Comparison of ENCODE assay signal across 8 mouse cellular contexts in the genomic region with DNA sequence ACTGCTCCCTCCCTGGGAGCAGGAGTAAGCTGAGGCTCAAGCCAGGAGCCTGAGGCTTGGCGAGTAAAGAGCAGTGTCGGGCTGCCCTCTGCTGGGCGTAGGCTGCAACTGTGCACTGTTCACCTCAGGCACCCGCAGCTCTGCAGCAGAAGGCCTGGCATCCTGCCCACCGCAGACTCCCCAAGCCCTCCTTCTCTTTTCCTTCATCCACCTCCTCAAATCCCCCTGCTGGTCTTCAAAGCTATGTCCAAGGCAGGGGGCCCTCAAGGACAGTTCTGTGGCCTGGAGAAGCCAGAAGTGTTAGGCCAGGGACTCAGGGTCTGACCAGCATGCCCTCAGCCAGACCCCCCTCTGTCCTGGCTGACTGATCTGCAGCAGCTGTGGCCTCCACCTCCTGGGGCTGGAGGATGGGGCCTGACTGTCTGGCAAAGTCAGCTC. TPM values are rescaled to one million over a fixed set of nuclear protein-coding genes. Genes with fewer than 3 reads are reported as not detected.
DNase-seq lines count a peak whose midpoint lies in the region; ATAC-seq lines count a peak whose summit lies in the region.

No protein-coding gene starts in this region.

- peaks cover 24% of the 10 kb centered on the region for H3K27me3 ChIP-seq in midbrain, embryonic 10.5 days (ENCODE audit: low read depth, poor library complexity, severe bottlenecking)

- ATAC-seq in inflammation-experienced regulatory T-cells, adult 6 months = peak; percentile 79

- intact Hi-C loops in gastrocnemius, postnatal 14 days (cut with DNase I; ENCODE audit: low total_unique reads) = loop anchor here (5.0 kb wide), 3 partner anchors 66 to 286 kb away; partner anchors contain the start of gene Ahdc1
- intact Hi-C loops in left cerebral cortex, postnatal 14 days (cut with DNase I) = loop anchor here (5.0 kb wide), 4 partner anchors 46 to 351 kb away; no protein-coding TSS in a partner anchor

- WGBS in midbrain, embryonic 10.5 days = 1% methylated on average over 5 of the region's 5 CpGs

- no peak overlapping the region; the same call in 1 of the 2 replicates for H3K27ac ChIP-seq in midbrain, embryonic 10.5 days (replicated peaks)

- no peak overlapping the region for H3K4me3 ChIP-seq in midbrain, embryonic 10.5 days

- no peaks in the 10 kb centered on the region for H3K9me3 ChIP-seq in midbrain, embryonic 10.5 days (replicated peaks)

- peaks cover 49% of the 10 kb centered on the region for H3K4me1 ChIP-seq in midbrain, embryonic 10.5 days

- DNase-seq in adrenal gland, adult (ENCODE audit: inconsistent age in 2 of 2, low spot score in 1 of 2) = peak; percentile 85 to 94
- DNase-seq in embryo, embryonic 10.5 days (ENCODE audit: low spot score) = peak; percentile 91
- peak; percentile 85 for DNase-seq in gastrocnemius, postnatal 14 days
- peak; percentile 91 to 92 for DNase-seq in left cerebral cortex, postnatal 14 days (ENCODE audit: low spot score in 2 of 2)
- peak; percentile 79 for DNase-seq in midbrain, embryonic 10.5 days (ENCODE audit: low spot score)
- peak; percentile 77 to 81 for DNase-seq in right cerebral cortex, postnatal 36 days (ENCODE audit: low spot score in 2 of 2)
- peak; percentile 81 to 88 for DNase-seq in urinary bladder, postnatal 4 days (ENCODE audit: low spot score in 2 of 2)

- peaks cover 65% of the 10 kb centered on the region for H3K36me3 ChIP-seq in midbrain, embryonic 10.5 days

RNA-seq across cellular contexts. Expression of gene Tmem222, which starts 20.2 kb away (rescaled TPM):
- total RNA-seq in gastrocnemius, postnatal 14 days (2021) = 10 to 100 TPM; 21.1 to 22.6 TPM
- 10 to 100 TPM; 69.3 to 98.0 (median 86.0) TPM for polyA plus RNA-seq in inflammation-experienced regulatory T-cells, adult 6 months (2017; shearing (Covaris generic))
- total RNA-seq in left cerebral cortex, postnatal 14 days (2021) = 10 to 100 TPM; 81.7 to 87.9 TPM
- polyA plus RNA-seq in midbrain, embryonic 10.5 days (2016; fragmentation: Nextera tagmentation; extraction: Ambion mirVana) = 91.9 and 92.2 TPM in 2 replicates

RNA-seq across cellular contexts. Expression of gene Sytl1, which starts 34.9 kb away (rescaled TPM):
- total RNA-seq in gastrocnemius, postnatal 14 days (2021) = under 1 TPM; 0.49 to 0.62 TPM
- polyA plus RNA-seq in inflammation-experienced regulatory T-cells, adult 6 months (2017; shearing (Covaris generic)) = 10 to 100 TPM; 18.3 to 62.3 (median 43.8) TPM
- total RNA-seq in left cerebral cortex, postnatal 14 days (2021) = under 1 TPM in 1 of 2 experiments, not detected in 1; 0.51 TPM
- polyA plus RNA-seq in midbrain, embryonic 10.5 days (2016; fragmentation: Nextera tagmentation; extraction: Ambion mirVana) = 1.3 and 1.5 TPM in 2 replicates

RNA-seq across cellular contexts. Expression of gene Wdtc1, which starts 55.5 kb away (rescaled TPM):
- 10 to 100 TPM; 49.4 to 54.9 TPM for total RNA-seq in gastrocnemius, postnatal 14 days (2021)
- polyA plus RNA-seq in inflammation-experienced regulatory T-cells, adult 6 months (2017; shearing (Covaris generic)) = 10 to 100 TPM in 1 of 3 experiments, 1 to 10 TPM in 2; 5.0 to 10.2 (median 8.8) TPM
- 10 to 100 TPM; 56.6 to 60.8 TPM for total RNA-seq in left cerebral cortex, postnatal 14 days (2021)
- 19.2 and 20.0 TPM in 2 replicates for polyA plus RNA-seq in midbrain, embryonic 10.5 days (2016; fragmentation: Nextera tagmentation; extraction: Ambion mirVana)

RNA-seq across cellular contexts. Expression of gene Map3k6, which starts 57.2 kb away (rescaled TPM):
- 10 to 100 TPM in 1 of 2 experiments, 1 to 10 TPM in 1; 4.0 to 15.3 TPM for total RNA-seq in gastrocnemius, postnatal 14 days (2021)
- under 1 TPM in 1 of 3 experiments, not detected in 2; 0.57 TPM for polyA plus RNA-seq in inflammation-experienced regulatory T-cells, adult 6 months (2017; shearing (Covaris generic))
- total RNA-seq in left cerebral cortex, postnatal 14 days (2021) = 1 to 10 TPM; 2.3 to 5.8 TPM
- polyA plus RNA-seq in midbrain, embryonic 10.5 days (2016; fragmentation: Nextera tagmentation; extraction: Ambion mirVana) = 2.6 and 3.0 TPM in 2 replicates
